Mouse (Mus musculus) limb, embryonic 10.5 days (tissue): Measurements from ENCODE around the gene Dlx4. TPM values are rescaled to one million over a fixed set of nuclear protein-coding genes. Genes with fewer than 3 reads are reported as not detected.

Experiments used
- DNase-seq: peaks from one replicate; pipeline ENCODE4 v3.0.0-alpha.2; 2017; ENCODE audit warnings: low spot score
- H3K27ac ChIP-seq: fragments of 300-500 bp; sonication (generic); 2 replicates; pipeline ENCODE4 v1.5.1; 2016; ENCODE audit warnings: mild to moderate bottlenecking
- H3K27me3 ChIP-seq: fragments of 300-500 bp; sonication (generic); 2 replicates; pipeline ENCODE4 v1.6.1; 2016; ENCODE audit warnings: low read depth, mild to moderate bottlenecking; ENCODE audit not compliant: poor library complexity, severe bottlenecking
- H3K36me3 ChIP-seq: fragments of 300-500 bp; sonication (generic); 2 replicates; pipeline ENCODE4 v1.6.1; 2016; ENCODE audit warnings: mild to moderate bottlenecking, moderate library complexity
- H3K4me1 ChIP-seq: fragments of 300-500 bp; sonication (generic); 2 replicates; pipeline ENCODE4 v1.6.1; 2016
- H3K4me3 ChIP-seq: fragments of 300-500 bp; sonication (generic); 2 replicates; pipeline ENCODE4 v1.5.1; 2016; ENCODE audit warnings: mild to moderate bottlenecking, moderate library complexity
- H3K9me3 ChIP-seq: fragments of 300-500 bp; sonication (generic); replicated peaks from 2 replicates; pipeline ENCODE4 v1.6.1; 2016; ENCODE audit warnings: mild to moderate bottlenecking
- WGBS: fragments of 180-500 bp; shearing (Covaris S2); methylation state at CpG from one replicate; pipeline ENCODE4 v1.1.7; 2016; 5-methylcytosine and 5-hydroxymethylcytosine counted together
- polyA plus RNA-seq: library from polyadenylated mRNA; unstranded; fragments of >200 nt; fragmentation: Nextera tagmentation; extraction: Ambion mirVana; gene quantifications from 2 replicates; pipeline ENCODE4 v1.2.1, GENCODE M21; 2016

Gene Dlx4
- polyA plus RNA-seq, 1 experiment from 2014 or later: 0.85 TPM

- Histone ChIP-seq H3K36me3 (no peaks in the 10 kb centered on the region), H3K4me1 (peaks cover 25% of the 10 kb centered on the region), H3K27ac (no peak overlapping the region), H3K4me3 (no peak overlapping the region), H3K27me3 (no peaks in the 10 kb centered on the region), H3K9me3 (no peaks in the 10 kb centered on the region)
- DNase-seq: no peak
- 86% methylated on average over 10 of the region's 10 CpGs for WGBS
Measured at GRCm38 (mm10) chr11:95095596-95095995, 50.5 kb downstream of the Dlx4 start.

- Histone ChIP-seq H3K27me3 (no peaks in the 10 kb centered on the region), H3K4me1 (peaks cover 28% of the 10 kb centered on the region), H3K36me3 (no peaks in the 10 kb centered on the region), H3K9me3 (no peaks in the 10 kb centered on the region), H3K4me3 (no peak overlapping the region), H3K27ac (no peak overlapping the region)
- WGBS: 83% methylated on average over 5 of the region's 5 CpGs
- DNase-seq: no peak
Measured at GRCm38 (mm10) chr11:95093077-95093476, 53.0 kb downstream of the Dlx4 start.

Other genes starting within 250 kb of the Dlx4 start
- gene Col1a1, start 210.0 kb downstream of the Dlx4 start, polyA plus RNA-seq: 81.4 and 104 TPM in 2 replicates
- gene Hils1, start 178.7 kb downstream of the Dlx4 start, polyA plus RNA-seq: not detected in 2 replicates
- gene Sgca, start 169.9 kb downstream of the Dlx4 start, polyA plus RNA-seq: 0.23 TPM in 1 of 2 replicates, not detected in the other
- 9.9 and 10.8 TPM in 2 replicates for gene Ppp1r9b, start 155.2 kb downstream of the Dlx4 start, polyA plus RNA-seq
- gene Samd14, start 136.4 kb downstream of the Dlx4 start, polyA plus RNA-seq: 29.7 and 39.2 TPM in 2 replicates
- 9.8 and 21.2 TPM in 2 replicates for gene Pdk2, start 104.9 kb downstream of the Dlx4 start, polyA plus RNA-seq
- gene Itga3, start 69.5 kb downstream of the Dlx4 start, polyA plus RNA-seq: 10.2 and 11.1 TPM in 2 replicates
- 6.9 and 9.5 TPM in 2 replicates for gene Dlx3, start 26.1 kb downstream of the Dlx4 start, polyA plus RNA-seq
- gene Tac4, start 115.3 kb upstream of the Dlx4 start, polyA plus RNA-seq: not detected in 2 replicates
- 93.9 and 99.0 TPM in 2 replicates for gene Kat7, start 164.0 kb upstream of the Dlx4 start, polyA plus RNA-seq
- gene Fam117a, start 190.8 kb upstream of the Dlx4 start, polyA plus RNA-seq: 12.8 and 15.0 TPM in 2 replicates
- 128 and 132 TPM in 2 replicates for gene Slc35b1, start 238.4 kb upstream of the Dlx4 start, polyA plus RNA-seq